Mouse (Mus musculus): ENCODE measurements around the gene Nr5a2. TPM values are rescaled to one million over a fixed set of nuclear protein-coding genes. Genes with fewer than 3 reads are reported as not detected.
"Not testable (repeated sequence)": the region's sequence is repeated elsewhere in the genome, so short reads cannot be mapped to it uniquely, and the experiment has no call there.

Nr5a2 gene
- total RNA-seq, 2 experiments from 2014 or later = not detected

- DNase-seq (ENCODE audit: low spot score in 2 of 2) = no peak
These were observed 119.7 kb downstream of the Nr5a2 start for GRCm38 (mm10) chr1:136840512-136840911.

- DNase-seq (ENCODE audit: low spot score in 2 of 2) = no peak
These were observed 121.0 kb downstream of the Nr5a2 start for GRCm38 (mm10) chr1:136839202-136839601.

GRCm38 (mm10) chr1:136832305-136833152 is 127.7 kb downstream of the Nr5a2 start:
- DNase-seq (ENCODE audit: low spot score in 2 of 2) = no peak

- DNase-seq (ENCODE audit: low spot score in 2 of 2) = no peak
These were observed 129.3 kb downstream of the Nr5a2 start for GRCm38 (mm10) chr1:136830992-136831391.

- DNase-seq (ENCODE audit: low spot score in 2 of 2) = no peak
These were observed 130.3 kb downstream of the Nr5a2 start for GRCm38 (mm10) chr1:136829931-136830330.

GRCm38 (mm10) chr1:136823897-136824296 is 136.4 kb downstream of the Nr5a2 start:
- DNase-seq (ENCODE audit: low spot score in 2 of 2) = no peak

- DNase-seq (ENCODE audit: low spot score in 2 of 2) = no peak
These were observed 159.6 kb downstream of the Nr5a2 start for GRCm38 (mm10) chr1:136800625-136801024.

- DNase-seq (ENCODE audit: low spot score in 2 of 2) = no peak
These were observed 163.7 kb downstream of the Nr5a2 start for GRCm38 (mm10) chr1:136796361-136797090.

- not testable (repeated sequence) for DNase-seq (ENCODE audit: low spot score in 2 of 2)
These were observed 167.0 kb downstream of the Nr5a2 start for GRCm38 (mm10) chr1:136792957-136793883.
